Mouse (Mus musculus): ENCODE results near the gene Nkg7.
"Not testable (repeated sequence)": the region's sequence is repeated elsewhere in the genome, so short reads cannot be mapped to it uniquely, and the experiment has no call there.

The Nkg7 gene

DNA sequence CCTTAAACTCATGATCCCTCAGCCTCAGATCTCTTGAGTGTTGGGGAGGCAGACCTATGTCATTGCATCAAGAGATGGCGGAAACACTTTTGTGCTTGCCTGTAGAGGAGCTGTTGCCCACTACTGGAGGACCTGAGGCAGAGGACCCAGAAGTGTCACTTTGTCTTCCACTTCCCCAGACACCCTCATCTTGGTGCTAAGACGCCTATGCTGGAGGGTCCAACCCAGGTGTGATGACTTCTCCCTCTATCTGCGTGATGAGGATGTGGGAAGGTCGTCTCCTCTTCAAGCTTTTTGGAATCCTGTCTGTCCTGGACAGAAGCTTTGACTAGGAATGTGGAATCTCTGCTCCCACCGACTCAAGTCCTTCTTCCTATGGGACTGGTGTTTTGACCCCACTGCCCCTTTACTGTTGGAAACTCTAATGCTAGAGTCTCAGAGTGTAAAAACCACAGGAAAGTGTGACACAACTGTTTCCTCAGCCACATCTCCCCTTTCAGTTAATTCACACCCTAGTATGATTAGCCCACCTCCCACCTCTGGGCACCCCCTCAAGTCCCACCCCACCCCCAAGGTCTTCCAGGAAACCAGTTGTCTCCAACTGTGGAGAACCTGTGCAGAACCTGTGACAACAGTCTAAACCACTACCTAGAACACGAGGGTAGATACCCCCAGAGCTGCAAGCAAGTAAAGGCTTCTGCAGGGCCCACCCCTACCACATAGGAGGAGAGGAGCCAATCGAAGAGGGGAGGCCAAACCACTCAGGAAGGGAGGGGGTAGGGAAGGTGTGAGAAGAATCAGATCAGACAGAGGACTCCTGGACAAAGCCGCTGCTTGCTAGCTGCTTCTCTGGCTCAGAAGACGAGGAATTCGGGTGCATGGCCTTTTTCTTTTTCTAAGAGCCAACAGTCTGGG, at the start of gene Nkg7:
TSS of gene Nkg7 (plus strand) at position 733 of the 915 bp plus-strand sequence.
- peak in 1 of 2 experiments; percentile 19 for DNase-seq (ENCODE audit: low spot score in 2 of 2)

DNA sequence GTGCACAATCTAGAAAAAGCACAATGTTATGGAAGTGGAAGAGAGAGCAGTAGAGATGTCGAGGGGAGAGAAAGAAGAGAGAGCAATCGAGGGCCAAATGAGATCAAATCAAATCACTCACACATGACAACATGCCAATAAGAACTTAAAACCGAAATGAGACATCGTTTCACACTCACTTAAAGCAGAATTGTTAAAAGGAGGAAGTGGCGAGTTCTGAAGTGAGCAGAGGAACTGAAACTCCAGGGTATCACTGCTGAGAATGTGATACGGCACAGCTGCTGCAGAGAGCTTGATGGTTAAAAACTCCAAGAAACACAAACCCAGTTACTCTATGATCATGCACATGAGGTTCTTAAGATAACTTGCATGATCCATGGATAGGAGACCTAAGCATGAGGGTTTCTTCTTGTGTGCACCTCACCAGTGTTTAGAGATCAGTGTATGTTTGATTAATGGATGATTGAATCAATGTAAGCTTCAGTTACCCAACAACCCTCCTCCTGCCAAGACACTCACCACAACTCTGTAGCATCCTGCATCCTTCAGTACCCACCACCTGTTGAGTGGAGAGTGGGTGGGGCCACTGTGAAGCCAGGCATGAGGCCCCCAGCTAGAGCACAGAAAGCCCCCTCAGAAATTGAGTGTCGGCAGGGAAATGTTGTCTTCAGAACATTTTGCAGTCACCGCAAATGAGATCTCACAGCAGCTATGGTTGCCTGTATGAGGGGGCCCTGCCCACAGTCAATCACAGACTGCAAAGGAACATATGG, 44.3 kb upstream of the Nkg7 start:
- peak; percentile 79 to 81 for DNase-seq (ENCODE audit: low spot score in 2 of 2)

DNA sequence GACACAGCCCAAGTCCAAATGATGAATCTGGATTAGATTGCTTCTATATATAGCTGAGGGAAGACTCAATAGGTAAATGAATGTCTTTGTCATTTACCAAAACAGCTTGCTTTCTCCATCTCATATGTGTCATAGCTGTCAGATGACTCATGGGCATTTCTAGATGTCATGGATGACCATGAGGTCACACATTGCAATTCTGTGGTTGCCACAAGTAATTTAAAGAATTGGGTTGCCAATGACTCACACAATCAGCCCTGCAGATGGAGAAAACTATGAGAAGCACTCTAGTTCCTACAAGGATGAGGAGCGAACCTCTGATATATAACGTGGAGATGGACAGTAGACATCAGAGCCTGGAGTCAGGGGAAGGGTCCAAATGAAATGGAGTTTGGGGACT, 37.4 kb upstream of the Nkg7 start:
- DNase-seq (ENCODE audit: low spot score in 2 of 2): no peak

DNA sequence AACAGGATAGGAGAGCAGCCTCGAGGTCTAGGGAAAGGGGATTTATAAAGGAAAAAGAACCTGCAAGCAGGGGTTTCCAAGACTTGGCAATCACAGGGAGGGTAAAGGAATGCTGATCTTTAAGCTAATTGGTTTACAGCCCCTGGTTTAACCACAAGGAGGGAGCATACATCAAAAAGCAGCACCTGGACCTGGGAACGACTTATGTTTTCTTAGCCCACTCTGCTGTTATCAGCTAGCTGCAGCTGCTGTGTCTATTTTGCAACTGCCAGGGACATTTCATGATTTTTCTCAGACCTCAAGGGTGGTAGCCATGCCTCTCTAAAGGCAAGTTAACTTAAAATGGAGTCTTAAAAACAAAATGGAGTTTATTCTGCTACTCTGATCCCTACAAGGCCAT, 34.2 kb upstream of the Nkg7 start:
- no peak for DNase-seq (ENCODE audit: low spot score in 2 of 2)

DNA sequence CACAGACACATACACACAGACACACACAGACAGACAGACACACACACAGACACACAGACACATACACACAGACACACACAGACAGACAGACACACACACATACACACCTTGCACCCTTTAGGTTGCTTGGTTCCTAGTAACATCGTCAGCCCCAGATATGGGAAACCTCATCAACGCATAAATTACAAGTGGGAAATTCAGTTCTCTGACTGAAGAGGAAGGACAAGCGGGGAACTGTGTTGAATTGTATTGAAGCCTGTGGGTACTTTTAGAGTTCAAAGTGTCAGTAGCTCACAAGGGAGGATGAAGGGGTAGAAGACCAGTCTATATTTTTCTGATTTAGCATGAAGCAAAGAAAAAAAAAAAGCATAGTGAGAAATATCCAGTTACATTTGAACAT, 29.3 kb upstream of the Nkg7 start:
- peak; percentile 14 to 39 for DNase-seq (ENCODE audit: low spot score in 2 of 2)

DNA sequence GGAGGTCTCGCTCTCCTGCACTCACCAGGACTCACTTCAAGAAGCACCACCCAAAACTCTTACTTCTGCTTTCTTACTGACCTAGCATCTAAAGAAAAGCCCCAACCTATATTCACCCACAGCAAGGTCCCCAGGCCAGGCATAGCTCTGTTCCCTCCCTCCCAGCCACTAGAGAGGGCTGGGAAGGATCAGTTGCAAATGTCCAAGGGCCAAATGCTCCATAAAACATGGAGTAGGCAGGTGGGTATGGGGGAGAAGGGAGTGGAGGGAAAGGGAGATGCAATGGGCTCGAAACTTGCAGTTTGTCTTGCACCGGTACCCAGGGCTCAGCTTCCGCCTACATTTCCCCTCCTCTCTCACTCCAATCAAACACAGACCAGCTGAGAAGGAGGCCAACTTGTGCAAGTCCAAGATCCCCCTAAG, 28.7 kb upstream of the Nkg7 start, which contains the start of gene Siglecg:
TSS of gene Siglecg (plus strand) at position 74 of the 423 bp plus-strand sequence.
- DNase-seq (ENCODE audit: low spot score in 2 of 2): peak; percentile 71 to 73

DNA sequence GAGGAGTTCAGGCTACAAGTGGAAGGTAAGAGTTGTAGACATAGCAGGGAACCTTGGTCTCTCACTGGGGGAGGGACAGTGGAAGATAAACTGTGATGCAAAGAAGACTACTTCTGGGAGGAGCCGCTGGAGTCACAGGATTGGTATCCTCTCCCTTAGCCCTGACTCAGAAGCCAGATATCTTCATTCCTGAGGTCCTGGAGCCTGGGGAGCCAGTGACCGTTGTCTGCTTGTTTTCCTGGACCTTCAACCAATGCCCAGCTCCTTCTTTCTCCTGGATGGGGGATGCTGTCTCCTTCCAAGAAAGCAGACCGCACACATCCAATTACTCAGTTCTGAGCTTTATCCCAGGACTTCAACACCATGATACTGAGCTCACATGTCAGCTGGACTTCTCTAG, 27.8 kb upstream of the Nkg7 start:
- DNase-seq (ENCODE audit: low spot score in 2 of 2): no peak

DNA sequence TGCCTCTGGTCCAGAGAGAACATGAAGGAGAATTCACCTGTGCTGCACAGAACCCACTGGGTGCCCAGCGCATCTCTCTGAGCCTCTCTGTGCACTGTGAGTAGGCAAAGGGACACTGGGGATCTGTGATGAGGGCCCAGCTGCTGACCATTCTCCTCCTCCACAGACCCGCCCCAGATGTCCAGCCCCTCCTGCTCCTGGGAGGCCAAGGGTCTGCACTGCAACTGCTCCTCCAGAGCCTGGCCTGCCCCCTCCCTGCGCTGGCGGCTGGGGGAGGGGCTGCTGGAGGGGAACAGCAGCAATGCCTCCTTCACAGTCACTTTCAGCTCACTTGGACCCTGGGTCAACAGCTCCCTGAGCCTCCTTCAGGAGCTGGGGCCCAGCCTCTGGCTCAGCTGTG, 25.1 kb upstream of the Nkg7 start:
- not testable (repeated sequence) for DNase-seq (ENCODE audit: low spot score in 2 of 2)

DNA sequence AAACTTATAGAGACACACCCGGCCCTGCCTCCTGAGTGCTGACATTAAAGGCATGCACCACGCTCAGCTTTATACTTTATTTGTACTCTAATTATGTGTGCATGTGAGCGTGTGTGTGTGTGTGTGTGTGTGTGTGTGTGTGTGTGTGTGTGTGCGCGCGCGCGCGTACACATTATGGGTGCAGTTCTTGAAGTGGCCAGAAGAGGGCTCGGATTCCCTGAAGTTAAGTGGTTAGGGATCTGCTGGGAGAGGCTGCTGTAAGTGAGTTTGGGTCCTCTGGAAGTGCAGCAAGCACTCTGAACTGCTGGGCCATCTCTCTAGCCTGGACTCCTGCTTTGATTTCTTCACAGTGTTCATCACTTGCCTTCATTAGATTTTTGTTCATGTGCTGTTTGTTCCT, 19.6 kb upstream of the Nkg7 start:
- no peak for DNase-seq (ENCODE audit: low spot score in 2 of 2)

DNA sequence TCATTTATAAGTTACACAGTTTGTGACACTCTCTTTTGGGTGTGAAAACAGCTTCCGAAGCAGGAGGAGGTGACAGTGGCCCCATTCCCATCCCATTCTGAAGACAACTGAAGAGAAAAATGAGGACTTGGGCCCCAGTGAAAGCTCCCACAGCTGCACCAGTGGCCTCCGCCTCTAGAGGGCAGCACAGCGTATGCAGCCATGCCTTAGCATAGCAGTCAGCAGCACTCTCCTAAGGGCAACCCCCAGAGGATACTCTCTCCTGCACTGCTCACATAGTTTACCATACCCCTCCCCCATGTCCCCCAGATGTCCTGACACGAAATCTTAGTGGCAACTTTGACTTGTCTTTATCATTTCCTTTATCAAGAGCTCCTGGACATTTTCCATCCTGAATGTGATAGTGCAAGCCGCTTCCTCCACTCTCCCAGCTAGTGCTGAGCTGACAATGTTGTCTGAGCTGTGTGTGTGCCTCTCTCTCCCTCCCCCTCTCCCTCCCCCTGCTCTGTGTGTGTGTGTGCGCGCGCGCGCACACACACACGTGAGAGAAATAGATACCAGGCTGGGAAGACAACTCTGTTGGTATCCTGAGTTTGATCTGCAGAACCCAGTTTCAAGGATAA, 13.8 kb upstream of the Nkg7 start:
- DNase-seq (ENCODE audit: low spot score in 2 of 2): peak; percentile 72 to 76

DNA sequence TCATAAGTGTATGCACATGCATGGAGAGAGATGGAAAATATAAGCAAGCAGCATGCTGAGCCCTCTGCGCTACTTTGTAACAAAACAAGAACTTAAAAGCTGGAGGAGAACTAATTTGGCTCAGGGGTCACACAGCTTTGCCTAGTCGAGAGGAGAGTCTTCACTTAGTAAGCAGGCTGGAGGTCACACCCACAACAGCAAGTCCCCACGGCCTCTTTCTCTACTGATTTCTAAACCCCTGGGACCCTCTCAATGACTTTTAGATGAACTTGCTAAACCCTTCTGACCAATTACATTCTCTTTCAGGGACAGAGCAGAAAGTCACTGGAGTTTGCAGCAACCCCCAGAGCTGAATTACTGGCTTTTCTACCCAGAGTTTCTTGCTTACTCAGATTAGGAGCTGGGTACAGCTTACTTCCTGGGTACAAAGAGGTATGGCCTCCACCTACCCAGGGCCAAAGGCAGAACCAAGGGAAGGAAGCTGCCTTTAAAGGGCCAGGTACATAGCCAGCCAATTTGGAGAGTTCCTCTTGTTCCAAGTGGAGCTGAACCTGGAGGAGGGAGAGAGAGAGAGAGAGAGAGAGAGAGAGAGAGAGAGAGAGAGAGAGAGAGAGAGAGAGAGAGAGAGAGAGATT, 12.8 kb upstream of the Nkg7 start:
- DNase-seq (ENCODE audit: low spot score in 2 of 2): no peak

DNA sequence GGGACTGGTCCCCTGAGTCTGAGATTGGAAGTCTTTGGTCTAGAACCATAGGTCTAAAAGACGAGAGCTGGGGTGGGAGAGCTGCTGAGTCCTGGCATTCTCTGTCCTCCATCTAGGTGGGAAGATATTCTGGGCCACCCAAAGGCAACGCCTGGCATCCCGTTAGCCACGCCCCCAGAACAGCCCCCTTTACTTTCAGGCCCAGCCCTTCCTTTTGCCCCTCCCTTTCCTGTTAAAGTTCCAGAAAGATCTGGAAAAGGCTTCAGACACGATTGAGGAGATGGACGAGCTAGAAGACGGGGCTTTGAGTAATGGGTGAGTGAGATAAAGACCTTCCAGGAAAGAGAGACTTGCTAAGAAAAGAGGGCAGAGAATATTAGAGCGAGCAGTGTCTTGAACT, 9.5 kb upstream of the Nkg7 start, which contains the start of gene Lim2:
TSS of gene Lim2 (plus strand) at position 265 of the 400 bp plus-strand sequence.
- no peak for DNase-seq (ENCODE audit: low spot score in 2 of 2)

DNA sequence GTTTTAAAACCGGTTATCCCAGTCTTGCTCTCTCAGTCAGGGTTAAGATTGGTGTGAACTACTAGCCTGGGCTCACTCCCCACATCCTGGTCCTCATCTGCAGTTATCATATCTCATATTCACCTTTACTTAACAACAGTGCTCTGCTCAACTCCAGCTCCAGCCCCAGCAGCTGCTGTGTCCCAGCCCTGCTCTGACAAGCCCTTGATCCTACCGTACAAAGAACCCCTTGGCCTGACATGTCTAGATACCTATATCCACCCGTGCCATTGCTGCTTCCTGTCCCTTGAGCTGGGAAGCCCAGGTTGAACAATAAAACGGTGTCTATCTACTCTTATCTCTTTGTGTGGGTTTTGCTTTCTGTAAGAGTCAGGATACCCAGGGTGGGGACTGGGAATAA, 7.4 kb upstream of the Nkg7 start:
- no peak for DNase-seq (ENCODE audit: low spot score in 2 of 2)

DNA sequence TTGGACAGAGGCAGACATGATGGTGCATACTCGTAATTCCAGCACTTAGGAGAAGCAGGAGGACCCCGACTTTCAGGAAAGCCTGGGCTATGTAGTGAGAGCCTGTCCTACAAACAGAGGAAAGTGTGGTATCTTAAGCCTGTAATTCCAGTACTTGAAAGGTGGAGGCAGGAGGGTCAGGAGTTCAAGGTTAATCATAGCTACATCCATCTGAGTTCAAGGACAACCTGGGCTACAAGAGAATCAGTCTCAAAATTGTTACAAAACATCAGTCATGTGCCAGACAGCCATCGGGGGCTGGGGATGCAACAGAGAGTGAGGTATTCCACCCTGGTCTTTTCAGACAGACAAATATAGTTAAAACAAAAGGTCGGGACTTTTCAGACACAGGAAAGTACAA, 4.0 kb upstream of the Nkg7 start:
- DNase-seq (ENCODE audit: low spot score in 2 of 2): no peak

DNA sequence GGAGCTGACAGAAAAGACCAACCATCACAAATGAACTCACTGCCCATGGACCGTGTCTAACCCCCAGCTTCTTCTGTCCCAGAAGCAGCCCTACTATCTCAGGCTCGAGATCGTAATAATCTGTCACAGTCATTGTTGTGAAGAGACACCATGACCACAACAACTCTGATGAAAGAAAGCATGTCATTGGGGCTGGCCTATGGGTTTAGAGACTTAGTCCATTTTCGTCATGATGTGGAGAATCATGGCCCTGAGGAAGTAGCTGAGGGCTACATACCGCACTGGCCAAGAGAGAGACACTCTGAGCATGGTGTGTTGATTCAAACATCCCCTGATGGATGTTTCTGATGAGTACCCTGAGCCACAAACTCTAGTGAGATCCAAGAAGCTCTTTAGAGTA, 2.2 kb upstream of the Nkg7 start:
- DNase-seq (ENCODE audit: low spot score in 2 of 2): no peak

DNA sequence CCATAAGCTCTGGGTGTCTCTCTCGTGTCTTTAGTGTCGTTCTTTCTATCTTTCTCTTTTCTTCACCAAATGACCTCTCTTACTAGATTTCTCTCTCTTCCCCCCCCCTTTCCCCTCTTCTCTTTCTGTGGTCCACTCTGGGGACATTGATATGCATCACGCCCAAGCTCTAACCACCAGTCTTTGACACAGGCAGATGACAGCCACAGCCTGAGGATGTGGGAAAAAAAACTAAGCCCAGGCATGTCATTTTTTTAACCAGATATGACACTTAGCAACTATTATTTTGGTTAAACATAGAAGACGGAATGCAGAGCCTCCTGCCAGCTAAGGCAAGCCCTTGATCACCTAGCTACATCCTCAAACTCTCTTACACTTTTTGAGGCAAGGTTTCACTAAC, 1.7 kb downstream of the Nkg7 start:
- DNase-seq (ENCODE audit: low spot score in 2 of 2): no peak

DNA sequence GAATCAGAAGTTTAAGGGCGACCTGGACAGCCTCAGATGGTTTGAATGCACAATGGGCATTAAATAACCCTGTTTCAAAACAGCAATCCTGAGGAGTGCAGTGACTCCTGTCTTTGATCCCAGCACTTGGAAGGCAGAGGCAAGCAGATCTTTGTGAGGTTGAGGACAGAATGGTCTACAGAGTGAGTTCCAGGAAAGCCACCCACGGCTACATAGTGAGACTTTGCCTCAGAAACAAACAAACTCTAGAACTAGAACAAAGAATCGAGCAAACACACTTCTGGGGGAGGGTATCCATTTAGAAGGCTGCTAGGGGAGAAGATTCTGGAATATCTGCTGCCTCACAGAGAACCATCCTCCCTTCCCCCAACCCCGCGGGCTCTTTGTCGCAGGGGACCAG, 3.6 kb downstream of the Nkg7 start, which contains the start of gene Cldnd2:
TSS of gene Cldnd2 (plus strand) at position 301 of the 400 bp plus-strand sequence.
- no peak for DNase-seq (ENCODE audit: low spot score in 2 of 2)

DNA sequence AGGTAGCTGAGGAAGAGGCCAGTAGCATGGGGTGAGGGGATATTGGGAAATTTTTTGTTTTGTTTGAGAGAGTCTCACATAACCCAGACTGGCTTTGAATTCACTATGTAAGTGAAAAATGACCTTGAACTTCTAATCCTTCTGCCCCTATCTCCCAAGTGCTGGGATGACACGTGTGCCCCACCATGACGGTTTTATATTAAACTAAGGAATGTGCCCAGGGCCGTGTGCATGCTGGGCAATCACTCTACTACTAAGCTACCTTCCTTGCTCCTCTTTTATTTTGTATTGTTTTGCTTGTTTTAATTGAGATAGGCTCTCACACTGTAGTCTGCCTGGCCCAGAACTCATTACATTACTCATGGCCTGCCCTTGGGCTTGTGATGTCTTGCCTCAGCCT, 4.2 kb downstream of the Nkg7 start:
- no peak for DNase-seq (ENCODE audit: low spot score in 2 of 2)

DNA sequence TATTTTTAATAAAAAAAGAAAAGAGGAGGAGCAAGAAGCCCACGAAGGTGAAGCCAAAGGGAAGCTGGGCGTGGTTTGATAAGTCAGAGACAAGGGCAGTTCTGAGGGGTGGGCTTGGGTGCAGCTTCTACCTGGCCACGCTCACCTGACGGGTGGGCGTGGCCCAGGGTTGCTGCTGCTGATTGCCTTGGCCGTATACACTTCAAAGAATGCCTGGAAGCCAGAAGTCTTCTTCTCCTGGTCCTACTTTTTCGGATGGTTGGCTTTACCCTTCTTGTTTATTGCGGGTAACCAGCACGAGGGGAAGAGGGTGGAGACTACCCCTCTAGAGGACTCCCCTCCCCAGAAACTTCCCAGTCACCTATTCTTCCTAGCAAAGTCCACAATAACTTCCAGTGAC, 5.8 kb downstream of the Nkg7 start:
- DNase-seq (ENCODE audit: low spot score in 2 of 2): no peak

DNA sequence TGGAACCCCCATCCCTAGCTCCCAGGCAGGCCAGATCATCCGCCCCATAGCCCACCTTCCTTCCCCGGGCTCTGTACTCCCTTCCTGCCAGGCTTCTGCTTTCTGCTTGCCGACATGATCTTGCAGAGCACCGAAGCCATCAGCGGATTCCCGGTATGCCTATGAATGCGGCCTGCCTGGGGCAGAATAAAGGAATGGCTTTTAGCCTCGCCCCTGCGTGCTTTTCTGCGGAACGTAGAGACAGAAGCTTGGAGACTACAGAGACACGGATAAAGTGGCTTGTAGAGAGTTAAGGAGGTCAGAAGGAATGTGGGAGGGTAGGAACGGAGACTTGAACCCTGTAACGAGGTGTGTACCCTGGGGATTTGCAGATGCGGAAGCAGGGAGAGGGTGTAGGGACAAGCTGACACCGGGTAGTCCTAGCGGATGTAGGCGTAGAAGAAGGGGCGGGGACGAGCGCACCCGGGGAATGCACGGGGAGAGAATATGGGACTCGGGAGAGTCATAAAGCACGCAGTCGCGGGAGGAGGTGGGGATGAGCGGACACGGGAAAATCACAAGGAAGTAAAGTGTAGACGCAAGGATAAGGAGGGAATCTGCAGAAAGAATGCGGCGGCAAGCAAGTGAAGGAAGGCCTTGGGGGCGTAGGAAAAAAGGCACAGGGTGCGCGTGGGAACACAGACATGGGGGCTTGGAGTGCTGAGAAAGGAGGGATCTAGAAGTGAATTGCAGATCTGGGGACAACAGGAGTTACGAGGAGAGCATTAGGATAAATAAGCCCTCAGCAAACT, 6.4 kb downstream of the Nkg7 start:
- peak; percentile 82 to 86 for DNase-seq (ENCODE audit: low spot score in 2 of 2)

DNA sequence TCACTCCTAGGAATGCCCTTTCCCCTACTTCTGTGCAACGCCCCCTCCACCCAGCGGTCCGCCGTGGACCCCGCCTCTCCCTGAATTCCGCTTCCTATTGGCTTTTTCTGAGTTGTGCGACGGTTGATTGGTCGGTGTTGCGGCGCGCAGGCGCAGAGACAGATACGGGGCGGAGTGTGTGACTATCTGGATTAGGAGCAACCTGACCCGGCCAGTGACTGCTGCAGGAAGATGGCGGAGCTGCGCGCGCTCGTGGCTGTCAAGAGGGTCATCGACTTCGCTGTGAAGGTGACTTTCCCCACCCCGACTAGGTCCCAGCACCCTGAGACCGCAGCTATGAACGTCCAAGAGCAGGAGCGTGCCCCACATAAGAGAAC, 7.0 kb downstream of the Nkg7 start, which contains the start of the genes Etfb and Gm45233:
TSS of gene Etfb (plus strand) at position 167 of the 377 bp plus-strand sequence.
TSS of gene Gm45233 (plus strand) at position 212 of the 377 bp plus-strand sequence.
- peak; percentile 95 to 96 for DNase-seq (ENCODE audit: low spot score in 2 of 2)

Data from spleen, postnatal 36 days (tissue).